Mouse (Mus musculus): ENCODE results near the gene Ano1.

The Ano1 gene

DNA sequence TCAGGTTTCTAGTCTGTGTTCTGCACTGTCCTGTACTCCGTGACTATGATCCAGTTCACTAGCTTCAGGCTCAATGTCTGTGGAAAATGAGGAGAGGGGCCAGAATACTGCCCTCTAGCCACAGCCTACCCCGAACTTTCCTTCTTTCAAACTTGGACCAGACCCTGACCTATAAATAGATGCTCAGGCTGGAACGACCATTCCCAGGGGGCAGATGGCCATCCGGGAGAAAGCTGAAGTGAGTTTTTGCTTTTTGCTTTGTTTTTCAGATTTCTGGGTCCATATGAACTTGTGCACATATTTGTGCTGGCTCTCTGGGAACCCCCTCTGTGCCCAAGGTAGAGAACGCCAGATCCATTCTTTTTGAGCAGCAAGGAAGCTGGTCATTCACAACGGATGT is 116.9 kb downstream of the Ano1 start:
- no peak for DNase-seq

DNA sequence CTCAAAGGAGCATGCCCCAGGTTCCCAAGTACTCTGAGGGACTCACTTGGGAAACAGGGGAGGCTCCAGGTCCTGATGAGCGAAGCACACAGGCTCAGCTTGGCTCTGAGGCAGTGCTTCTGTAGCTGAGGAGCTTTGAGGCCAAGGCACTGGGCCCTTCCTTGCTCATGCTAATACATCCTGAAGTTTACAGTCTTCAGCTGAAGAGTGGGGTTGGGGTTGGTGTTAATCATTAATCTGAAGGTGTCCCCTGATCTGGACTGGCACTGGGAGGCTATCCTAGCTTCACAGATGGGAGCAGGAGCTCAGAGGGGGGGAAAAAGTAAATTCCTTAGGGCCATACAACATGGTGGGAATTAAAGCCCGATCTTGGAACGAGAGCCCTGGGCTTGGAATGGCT is 117.3 kb downstream of the Ano1 start:
- DNase-seq, result no peak

DNA sequence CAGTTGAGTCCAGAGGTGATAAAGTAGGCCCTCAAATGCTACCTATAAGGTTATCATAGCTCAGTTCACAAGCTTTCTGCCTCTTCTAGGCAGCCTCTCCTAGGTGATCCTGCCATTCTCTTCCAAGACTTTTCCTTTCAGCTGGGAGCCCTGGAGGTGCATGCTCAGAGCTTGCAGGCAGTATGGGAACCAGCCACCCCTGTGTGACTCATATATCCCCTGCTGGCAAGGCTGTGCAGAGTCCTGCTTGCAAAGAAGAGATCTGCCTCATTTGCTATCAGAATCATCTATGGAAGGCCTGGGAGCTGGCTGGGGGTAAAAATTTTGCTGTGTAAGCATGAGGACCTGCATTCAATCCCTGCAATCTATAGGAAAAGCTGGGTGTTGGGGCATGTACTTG is 119.5 kb downstream of the Ano1 start:
- DNase-seq, result no peak

DNA sequence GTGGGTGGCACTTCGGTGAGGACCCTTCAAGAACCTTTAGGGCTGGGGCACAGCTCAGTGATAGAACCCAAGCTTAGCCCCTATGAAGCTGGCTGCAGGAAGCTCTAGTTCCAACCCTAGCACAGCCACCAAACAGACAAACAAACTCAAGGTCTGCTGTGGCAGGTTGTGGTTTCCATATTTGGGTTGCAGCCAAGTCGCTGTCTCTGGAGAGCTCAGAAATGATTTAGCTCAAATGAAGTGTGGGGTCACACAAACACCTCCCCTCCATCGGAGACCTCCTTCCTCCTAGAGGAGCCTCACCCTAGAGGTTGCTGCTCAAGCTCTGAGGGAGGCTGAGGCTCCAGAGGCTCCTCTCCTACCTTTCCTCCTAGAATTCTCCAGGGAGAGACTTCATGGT is 121.2 kb downstream of the Ano1 start:
- no peak for DNase-seq

DNA sequence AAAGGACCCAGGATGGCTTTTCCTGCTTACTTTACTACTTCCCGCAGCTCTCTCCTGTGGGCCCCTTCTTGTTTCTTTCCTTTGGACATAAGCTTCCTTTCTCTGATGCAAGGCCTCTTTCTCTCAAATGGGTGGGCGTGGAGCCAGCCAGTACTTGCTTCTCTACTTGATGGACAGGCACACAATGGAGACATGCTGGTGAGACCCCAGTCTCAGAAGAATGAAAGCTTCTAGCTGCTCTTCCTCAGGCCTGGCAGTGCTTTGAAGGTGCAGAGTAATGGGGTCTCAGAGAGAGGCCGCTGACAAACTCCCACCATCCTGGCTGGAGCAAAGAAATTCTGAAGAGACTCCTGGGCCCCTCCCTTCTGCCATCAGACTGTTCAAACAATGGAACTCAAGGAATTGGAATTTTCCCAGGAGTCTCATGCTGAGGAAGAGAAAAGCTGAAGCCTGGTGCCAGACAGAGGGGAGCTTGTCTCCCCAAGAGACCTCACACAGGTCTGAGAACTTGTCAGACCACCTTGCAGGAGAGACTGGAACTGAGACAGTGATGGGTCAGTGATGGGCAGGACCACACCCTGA is 123.3 kb downstream of the Ano1 start:
- no peak for DNase-seq

DNA sequence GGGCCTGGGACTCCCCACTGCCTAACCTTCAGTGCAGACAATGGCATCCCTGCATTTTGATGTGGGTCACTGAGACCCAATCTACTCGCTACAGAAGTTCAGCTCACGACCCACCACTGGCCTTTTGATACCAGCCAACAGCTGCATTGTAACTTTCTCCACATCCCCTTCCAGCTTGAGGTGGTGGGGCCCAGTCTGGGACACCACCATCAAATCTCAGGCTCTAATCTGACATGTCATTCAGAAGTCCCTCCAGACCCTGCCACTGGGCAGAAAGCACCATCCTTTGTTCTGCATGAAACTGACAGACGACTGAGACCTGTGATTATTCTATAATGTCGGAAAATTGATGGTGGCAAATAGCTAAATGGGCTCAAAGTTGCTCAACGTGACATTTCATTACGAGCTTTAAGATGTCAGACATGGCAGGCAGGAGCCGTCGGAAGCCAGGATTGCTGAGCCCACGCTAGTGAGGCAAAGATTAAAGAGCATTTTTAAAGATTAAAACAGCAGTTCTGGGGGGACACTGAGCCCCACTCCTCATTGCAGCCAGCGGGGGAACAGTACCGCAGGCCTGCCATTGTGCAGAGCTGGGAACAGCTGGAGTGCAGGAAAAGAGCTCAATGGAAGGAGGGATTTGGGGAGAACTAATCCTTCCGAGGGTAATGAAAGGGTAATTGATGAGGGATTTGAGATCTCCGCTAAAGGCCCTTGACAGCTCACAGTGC is 124.0 kb downstream of the Ano1 start:
- DNase-seq, result no peak

DNA sequence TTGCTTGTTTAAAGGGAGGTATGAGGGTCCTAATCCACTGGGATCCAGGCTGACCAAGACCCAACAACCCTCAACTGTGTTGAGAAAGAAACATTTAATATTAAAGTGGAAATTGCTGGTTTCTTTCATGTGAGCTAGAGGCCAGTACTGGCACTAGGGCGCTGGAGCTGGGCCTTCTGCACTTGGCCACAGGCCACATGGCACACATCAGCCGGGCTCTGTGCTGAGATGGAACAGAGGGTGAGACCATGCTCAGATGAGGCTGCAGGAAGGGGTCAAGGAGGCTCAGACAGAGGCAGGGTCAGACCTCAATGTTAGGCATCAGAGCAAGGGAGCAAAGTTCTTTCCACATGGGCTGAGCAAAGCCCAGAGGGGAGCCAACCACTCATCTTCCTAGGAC is 125.7 kb downstream of the Ano1 start:
- DNase-seq, result no peak

DNA sequence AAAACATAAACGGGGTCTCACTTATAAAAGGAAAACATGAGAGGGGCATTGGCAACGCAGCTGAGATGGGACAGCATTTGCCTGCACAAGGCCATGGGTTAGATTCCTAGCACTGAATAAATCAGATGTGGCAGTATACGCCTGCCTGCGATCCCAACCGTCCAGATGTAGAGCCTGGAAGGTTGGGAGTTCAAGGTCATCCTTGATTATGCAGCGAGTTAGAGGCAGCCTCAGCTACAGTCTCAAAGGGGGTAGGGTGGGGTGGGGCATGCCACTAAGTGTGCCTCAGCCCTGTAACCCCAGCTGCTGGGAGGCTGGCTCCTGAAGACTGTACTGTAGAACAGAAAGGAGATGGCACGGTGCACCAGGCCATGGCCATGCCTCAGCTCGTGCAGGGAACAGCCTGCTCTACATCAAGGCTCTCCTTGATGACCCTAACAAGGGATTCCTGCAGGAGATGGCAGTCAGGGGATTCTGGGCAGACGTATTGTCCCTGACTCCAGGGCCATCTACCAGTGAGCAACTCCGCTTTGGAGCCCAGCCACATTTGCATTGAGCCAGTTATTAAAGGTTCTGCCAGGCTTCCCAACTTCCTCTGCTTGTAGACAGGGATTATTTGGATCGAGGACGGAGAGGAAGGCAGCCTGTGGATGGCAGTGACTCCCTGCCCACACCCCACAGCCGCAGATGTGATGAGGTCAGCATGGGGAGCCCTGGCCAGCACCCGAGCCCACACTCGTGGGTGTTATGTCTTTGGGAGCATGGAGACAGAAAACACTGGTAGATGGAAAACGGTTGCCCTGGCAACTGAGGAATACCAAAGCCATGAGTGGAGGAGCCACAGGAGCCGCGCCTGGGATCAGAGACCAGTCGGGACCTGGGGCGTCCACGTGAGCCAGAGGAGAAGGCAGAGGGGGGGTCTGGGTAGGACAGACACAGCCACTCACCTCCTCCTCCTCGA is 130.8 kb downstream of the Ano1 start:
- DNase-seq, result peak; percentile 35 to 46

DNA sequence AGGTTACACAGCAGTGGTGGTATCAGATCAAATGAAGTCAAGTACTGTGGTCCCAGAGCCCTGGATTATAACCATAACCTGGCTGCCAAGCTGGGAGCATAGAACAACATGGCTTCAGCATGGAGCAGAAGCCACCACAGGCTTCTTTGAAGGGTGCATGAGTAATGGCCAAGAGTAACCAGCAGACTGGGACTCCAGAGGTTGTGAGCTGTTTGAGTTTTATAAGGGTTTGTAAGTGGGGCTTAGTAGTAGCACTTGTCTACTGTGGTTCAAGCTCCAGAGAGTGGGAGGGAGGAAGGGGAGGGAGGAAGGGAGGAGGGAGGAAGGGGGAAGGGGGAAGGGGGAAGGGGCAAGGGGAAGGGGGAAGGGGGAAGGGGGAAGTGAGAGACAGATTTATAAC is 131.5 kb downstream of the Ano1 start:
- DNase-seq, result no peak

DNA sequence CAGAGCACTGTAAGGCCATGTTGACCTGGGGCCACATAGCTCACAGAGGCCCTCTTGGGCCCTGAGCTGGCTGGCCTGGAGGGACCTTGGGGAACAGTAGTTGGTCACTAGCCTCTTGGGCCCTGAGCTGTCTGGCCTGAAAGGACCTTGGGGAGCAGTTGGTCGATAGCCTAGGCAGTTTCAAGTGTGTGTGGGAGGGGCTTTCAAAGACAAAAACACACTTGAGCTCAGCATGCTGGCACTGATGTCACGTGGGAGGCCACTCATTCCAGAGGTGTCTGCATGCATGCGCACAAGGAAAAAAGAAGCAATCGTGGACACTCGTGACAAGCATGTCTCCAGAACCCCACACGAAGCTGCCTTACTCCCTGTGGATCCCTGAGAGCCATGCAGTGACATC is 136.4 kb downstream of the Ano1 start:
- DNase-seq, result peak; percentile 85 to 90

DNA sequence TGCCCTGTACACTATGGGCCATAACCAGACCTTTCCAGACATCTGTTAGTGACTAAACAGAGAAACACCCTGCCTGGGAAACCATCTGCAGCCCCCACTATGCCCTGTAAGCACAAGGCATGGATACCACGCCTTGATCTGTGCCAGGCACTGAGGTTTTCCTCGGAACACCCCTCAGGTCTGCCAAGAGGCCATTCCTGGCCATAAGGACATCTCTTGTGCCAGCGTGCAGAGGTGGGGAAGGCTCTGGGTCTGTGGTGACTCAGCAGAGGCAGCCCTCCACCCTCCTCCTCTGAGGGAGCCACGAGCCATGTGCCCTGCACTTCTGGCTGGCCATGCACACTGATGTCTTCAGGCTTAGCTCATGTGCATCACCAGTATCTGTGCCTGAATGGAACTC is 138.9 kb downstream of the Ano1 start:
- DNase-seq, result peak; percentile 40 to 56

DNA sequence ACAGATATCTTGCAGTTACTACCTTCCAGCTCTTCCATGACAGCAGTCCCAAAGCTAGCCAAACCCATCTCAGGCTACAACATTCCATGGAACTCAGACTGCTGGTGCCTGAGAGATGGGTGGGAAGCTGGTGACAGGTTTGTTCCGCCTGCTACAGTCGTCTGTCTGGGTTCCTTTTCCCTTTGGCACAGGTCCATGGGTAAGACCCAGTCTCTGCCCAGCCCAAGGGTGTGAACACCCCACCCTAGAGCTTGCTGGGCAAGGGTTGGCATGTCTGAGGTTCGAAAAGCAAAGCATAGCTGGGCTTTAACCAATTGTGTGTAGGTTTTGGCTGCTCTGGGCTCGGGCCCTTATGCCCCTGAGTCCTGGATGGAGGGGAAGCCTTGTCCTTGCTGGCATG is 139.4 kb downstream of the Ano1 start:
- no peak for DNase-seq

DNA sequence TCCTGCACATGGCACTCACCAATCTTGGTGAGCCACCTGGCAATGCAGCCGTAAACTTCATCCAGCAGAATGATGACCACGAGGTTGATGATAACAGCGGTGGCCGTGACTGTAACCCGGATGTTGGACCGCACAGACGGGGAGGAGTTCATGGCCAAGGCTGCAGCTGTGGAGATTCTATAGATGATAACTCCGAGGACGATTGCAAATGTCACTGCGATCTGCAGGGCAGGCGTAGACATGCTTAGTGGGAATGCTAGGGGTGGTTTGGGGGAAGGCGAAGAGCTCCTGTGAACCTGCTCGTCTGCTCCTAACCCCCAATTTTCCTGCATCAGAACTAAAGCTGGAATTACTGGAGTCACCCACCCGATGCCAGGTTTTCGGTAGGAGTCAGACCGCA is 140.2 kb downstream of the Ano1 start:
- DNase-seq, result no peak

DNA sequence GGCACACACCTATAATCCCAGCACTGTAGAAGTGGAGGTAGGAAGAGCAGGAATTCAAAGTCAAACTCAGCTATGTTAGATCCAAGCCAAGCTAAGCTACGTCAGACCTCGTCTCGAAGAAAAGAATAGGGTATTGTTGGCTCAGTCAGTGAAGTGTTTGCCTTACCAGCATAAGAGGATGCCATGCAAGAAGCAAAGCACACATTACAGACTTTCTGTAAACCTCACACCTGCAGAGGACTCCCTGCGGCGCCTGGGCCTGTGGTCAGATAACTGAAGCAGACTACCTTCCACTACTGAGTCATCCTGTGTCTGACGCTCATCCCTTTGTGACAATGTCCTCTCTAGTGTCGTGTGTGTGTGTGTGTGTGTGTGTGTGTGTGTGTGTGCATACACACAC is 142.2 kb downstream of the Ano1 start:
- DNase-seq, result peak; percentile 70 to 84

DNA sequence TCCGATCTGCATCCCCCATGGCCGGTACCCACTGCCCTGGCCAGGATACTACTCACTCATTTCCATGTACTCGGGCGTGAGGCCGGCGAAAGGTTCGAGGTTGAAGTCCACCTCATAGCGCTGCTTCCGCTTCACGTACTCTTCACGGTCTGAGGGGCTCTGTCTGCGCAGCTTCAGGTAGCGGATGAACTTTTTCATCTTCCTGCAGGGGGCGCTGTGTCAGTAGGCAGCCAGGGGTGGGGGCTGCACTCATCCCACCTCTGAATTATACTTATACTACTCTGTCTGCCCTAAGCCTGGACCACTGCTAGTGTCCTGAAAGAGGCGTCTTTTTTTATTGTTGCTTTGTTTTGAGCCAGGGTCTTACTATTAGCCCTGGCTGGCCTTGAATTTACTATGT is 143.9 kb downstream of the Ano1 start:
- no peak for DNase-seq

DNA sequence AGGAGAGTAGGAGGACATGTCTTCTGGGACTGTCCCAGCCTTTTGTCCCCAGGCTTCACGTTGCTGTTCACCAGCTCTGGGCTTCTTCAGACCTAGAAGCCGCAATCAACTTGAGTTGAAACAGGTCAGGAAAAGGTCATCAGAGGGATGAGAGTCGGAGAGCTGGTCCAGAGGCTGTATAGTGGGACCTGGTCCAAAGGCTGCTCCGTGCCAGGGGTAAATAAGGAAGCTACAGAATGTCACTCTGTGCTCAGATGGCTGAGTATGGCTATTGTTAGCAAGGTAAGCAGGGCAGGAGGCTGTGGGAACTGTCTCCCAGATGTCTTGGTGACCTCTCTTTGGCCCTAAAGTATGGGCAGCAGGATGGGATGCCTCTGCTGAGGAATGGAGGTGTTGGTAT is 147.0 kb downstream of the Ano1 start:
- peak; percentile 50 to 63 for DNase-seq

DNA sequence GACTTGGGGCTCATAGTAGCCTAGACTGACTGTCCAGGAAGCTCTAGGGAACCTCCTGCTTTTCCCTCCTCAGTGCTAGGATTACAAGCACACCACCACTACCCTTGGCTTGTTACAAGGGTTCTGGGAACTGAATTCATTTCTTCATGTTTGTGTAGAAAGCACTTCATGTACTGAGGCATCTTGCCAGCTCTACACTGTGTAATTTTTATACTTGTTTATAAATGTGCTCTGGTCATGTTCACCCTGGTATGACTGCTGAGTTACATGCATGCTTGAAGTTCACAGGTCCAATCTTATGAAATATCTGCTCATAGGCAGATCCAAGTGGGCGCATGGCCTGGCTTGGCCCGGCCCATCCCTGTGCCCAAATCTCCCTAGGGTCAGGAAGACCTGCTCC is 147.5 kb downstream of the Ano1 start:
- DNase-seq, result peak in 1 of 2 experiments; percentile 66

DNA sequence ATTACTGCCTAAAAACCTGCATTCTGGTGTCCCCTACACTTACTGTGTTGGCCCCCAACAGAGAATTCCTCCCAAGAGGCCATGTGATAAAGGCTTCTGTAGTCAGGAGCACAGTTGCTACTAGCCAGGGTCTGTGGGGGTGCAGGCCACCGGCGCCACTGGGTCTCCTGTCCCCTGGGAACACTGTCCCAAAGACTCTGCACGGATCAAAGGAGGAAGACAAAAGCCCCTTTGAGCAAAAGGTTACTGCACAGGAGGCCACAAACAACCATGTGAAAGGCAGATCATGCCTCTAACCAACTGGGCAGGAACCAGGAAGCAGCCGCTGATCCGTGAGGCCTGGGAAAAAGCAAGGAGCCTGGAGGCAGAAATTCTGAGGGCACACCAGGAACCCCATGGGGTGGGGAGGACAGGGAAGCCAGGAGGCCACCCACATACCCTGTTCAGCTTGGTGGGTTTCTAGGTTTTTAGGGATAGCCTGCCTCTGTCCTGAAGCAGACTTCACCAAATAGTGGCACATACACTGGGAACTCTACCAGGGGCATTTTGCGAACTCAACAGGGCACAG is 151.4 kb downstream of the Ano1 start:
- DNase-seq, result no peak

DNA sequence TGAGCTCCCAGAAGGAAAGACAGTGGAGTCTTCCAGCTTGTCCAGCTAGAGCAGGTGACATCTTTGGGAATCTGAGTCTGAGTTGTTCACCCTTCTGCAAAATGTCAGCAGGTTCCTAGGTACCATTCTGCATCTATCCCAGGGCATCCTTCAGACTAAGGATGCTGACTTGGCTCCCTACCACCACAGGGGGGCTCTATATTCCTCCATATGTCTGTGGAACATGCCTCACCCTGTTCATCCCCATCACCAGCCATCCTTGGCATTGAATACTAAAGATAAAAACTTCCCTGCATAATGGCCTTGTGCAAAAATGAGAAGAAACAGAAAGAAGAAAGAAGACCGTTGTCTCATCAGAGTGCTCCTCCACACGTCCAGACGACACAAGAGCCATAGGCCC is 162.3 kb downstream of the Ano1 start:
- DNase-seq, result no peak

DNA sequence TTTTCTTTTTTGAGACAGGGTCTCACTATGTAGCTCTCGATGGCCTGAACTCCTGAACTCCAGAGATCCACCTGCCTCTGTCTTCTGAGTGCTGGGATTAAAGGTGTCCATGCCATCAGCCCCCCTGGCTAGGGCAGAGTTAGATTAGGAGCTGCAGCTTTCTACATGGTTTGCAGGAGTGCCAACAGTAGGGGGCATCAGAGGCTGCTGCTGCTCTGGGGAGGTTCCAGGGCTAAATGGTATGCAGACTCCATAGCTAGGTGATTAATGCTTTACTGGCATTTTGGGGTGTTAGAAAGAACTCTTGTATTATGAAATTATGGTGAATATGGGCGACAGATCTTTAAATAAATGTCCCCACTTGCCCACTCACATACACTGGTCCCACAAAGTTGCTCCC is 164.5 kb downstream of the Ano1 start:
- DNase-seq, result peak; percentile 38 to 54

DNA sequence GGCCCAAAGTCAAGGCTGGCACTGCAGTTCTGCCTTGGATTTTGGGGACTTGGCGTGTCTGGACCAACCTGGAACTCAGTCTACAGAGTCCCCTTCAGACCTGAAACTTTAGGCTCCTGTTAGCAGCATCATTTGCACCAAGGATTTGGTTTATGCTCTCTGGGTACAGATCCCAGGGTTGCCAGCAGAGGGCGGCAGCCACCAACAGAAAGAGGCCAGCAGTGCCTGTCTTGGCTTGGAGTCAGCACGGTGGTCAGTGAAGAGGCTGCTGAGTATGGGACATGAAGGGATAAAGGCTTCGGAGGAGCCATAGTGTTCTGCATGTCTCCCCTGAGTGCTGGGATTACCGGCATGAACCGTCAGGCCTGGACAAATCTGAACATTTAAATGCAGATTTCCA is 166.1 kb downstream of the Ano1 start:
- peak; percentile 55 to 58 for DNase-seq

DNA sequence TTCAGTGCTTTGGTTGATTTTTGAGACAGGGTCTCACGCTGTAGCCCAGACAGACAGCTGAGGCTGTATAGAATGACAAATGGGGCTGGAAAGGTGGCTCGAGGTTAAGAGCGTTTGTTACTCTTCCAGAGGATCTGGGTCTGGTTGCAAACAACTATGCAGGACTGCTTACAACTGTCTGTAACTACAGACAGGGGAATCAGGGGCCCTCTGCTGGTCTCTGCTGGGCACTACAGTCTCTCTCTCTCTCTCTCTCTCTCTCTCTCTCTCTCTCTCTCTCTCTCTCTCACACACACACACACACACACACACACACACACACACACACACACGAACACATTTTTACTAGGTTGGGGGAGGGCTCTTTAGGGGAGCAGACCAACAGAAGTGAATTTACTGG is 168.2 kb downstream of the Ano1 start:
- peak; percentile 25 to 34 for DNase-seq

DNA sequence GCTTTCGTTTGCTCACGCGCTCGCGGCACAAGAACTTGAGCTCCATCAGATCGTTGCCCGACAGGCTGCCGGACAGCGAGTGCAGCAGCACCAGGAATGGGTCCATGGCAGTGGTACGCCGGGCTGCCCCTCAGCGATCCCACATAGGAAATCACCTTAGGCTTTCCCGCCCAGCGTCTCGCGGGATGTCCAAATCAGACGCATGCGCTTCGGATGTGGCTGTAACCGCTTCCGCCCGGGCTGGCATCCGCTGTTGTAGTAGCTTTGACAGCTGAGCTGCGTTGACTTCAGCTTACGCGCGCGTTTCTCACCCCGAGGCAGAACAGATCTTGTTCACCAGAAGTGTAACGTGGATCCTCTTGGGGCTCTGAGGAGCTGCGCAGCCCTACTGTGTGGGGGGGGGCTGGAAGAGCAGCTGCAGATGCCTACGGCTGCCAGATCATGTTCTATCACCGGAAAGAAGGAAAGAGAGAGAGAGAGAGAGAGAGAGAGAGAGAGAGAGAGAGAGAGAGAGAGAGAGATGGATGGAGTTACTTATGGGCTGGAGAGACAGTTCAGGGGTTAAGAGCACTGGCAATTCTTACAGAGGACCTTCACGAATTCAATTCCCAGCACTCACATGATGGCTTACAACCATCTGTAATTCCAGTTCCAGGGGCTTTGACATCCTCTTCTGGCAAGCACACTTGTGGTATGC is 169.3 kb downstream of the Ano1 start, which contains the start of gene Fadd:
TSS of gene Fadd (minus strand) at position 180 of the 697 bp plus-strand sequence.
- DNase-seq, result peak; percentile 95 to 96

Measured in lung, adult 18-20 months (tissue).